Mouse (Mus musculus) hindbrain, embryonic 15.5 days (tissue): Measurements from ENCODE around the gene Slc6a6. TPM values are rescaled to one million over a fixed set of nuclear protein-coding genes. Genes with fewer than 3 reads are reported as not detected.

Source experiments
- ATAC-seq: fragments of 200-750 bp; cut with Nextera tagmentation; 2 replicates; pipeline ENCODE4 v1.8.0; 2017; ENCODE audit warnings: low read depth, moderate number of reproducible peaks, moderate TSS enrichment; ENCODE audit not compliant: low FRiP score
- H3K27ac ChIP-seq: fragments of 300-500 bp; sonication (generic); replicated peaks from 2 replicates; pipeline ENCODE4 v1.5.1; 2015; ENCODE audit warnings: mild to moderate bottlenecking, inconsistent platforms
- H3K27me3 ChIP-seq: fragments of 300-500 bp; sonication (generic); 2 replicates; pipeline ENCODE4 v1.6.1; 2015; ENCODE audit warnings: control low read depth, inconsistent platforms
- H3K36me3 ChIP-seq: fragments of 300-500 bp; sonication (generic); 2 replicates; pipeline ENCODE4 v1.6.1; 2015; ENCODE audit warnings: control low read depth, inconsistent platforms
- H3K4me1 ChIP-seq: fragments of 300-500 bp; sonication (generic); replicated peaks from 2 replicates; pipeline ENCODE4 v1.6.1; 2015; ENCODE audit warnings: control low read depth, inconsistent platforms
- H3K4me2 ChIP-seq: fragments of 300-500 bp; sonication (generic); 2 replicates; pipeline ENCODE4 v1.6.1; 2015; ENCODE audit warnings: moderate library complexity, mild to moderate bottlenecking, inconsistent platforms
- H3K4me3 ChIP-seq: fragments of 300-500 bp; sonication (generic); 2 replicates; pipeline ENCODE4 v1.5.1; 2015; ENCODE audit warnings: mild to moderate bottlenecking, inconsistent platforms
- H3K9ac ChIP-seq: fragments of 300-500 bp; sonication (generic); 2 replicates; pipeline ENCODE4 v1.6.1; 2015; ENCODE audit warnings: inconsistent platforms
- H3K9me3 ChIP-seq: fragments of 300-500 bp; sonication (generic); 2 replicates; pipeline ENCODE4 v1.6.1; 2016; ENCODE audit warnings: control low read depth, inconsistent platforms
- WGBS: fragments of 180-500 bp; shearing (Covaris S2); methylation state at CpG from one replicate; pipeline ENCODE4 v1.1.7; 2015; 5-methylcytosine and 5-hydroxymethylcytosine counted together
- polyA plus RNA-seq: library from polyadenylated mRNA; unstranded; fragments of >200 nt; fragmentation: Nextera tagmentation; extraction: Ambion mirVana; gene quantifications from 2 replicates; pipeline ENCODE4 v1.2.1, GENCODE M21; 2015

The Slc6a6 gene
- polyA plus RNA-seq, 1 experiment from 2014 or later = 102 TPM

GRCm38 (mm10) chr6:91678506-91679094 lies 5.3 kb upstream of the Slc6a6 start:
- no peak overlapping the region for H3K4me3 ChIP-seq
- no peak overlapping the region for H3K27ac ChIP-seq
- peaks cover 16% of the 10 kb centered on the region for H3K4me1 ChIP-seq
- H3K9me3 ChIP-seq = no peaks in the 10 kb centered on the region
- H3K27me3 ChIP-seq = no peaks in the 10 kb centered on the region
- H3K4me2 ChIP-seq = no peak overlapping the region
- no peak overlapping the region for H3K9ac ChIP-seq
- 42% methylated on average over 12 of the region's 12 CpGs for WGBS
- no peaks in the 10 kb centered on the region for H3K36me3 ChIP-seq
- no peak for ATAC-seq

- WGBS = 59% methylated on average over 10 of the region's 10 CpGs
- no peaks in the 10 kb centered on the region for H3K9me3 ChIP-seq
- H3K27me3 ChIP-seq = no peaks in the 10 kb centered on the region
- no peak overlapping the region for H3K9ac ChIP-seq
- no peak overlapping the region for H3K4me2 ChIP-seq
- no peaks in the 10 kb centered on the region for H3K36me3 ChIP-seq
- no peak for ATAC-seq
- peaks cover 16% of the 10 kb centered on the region for H3K4me1 ChIP-seq
- H3K27ac ChIP-seq = no peak overlapping the region
- H3K4me3 ChIP-seq = no peak overlapping the region
These were observed 4.7 kb upstream of the Slc6a6 start for GRCm38 (mm10) chr6:91679095-91679577.

- no peak for ATAC-seq
- WGBS = 58% methylated on average over 6 of the region's 6 CpGs
These were observed 4.1 kb upstream of the Slc6a6 start for GRCm38 (mm10) chr6:91679716-91680115.

GRCm38 (mm10) chr6:91681841-91682240 lies 2.0 kb upstream of the Slc6a6 start:
- H3K27me3 ChIP-seq = no peaks in the 10 kb centered on the region
- no peak overlapping the region for H3K27ac ChIP-seq
- no peak overlapping the region for H3K4me2 ChIP-seq
- no peak overlapping the region for H3K9ac ChIP-seq
- H3K9me3 ChIP-seq = no peaks in the 10 kb centered on the region
- ATAC-seq = no peak
- WGBS = 87% methylated on average over 4 of the region's 4 CpGs
- H3K4me3 ChIP-seq = no peak overlapping the region
- no peaks in the 10 kb centered on the region for H3K36me3 ChIP-seq
- H3K4me1 ChIP-seq = peaks cover 38% of the 10 kb centered on the region

More at GRCm38 (mm10) chr6:91679716-91680115, 4.1 kb upstream of the Slc6a6 start:
- no peak overlapping the region for H3K27ac ChIP-seq
- H3K4me2 ChIP-seq = no peak overlapping the region
- no peaks in the 10 kb centered on the region for H3K9me3 ChIP-seq
- peaks cover 17% of the 10 kb centered on the region for H3K4me1 ChIP-seq
- H3K9ac ChIP-seq = no peak overlapping the region
- H3K27me3 ChIP-seq = no peaks in the 10 kb centered on the region
- no peaks in the 10 kb centered on the region for H3K36me3 ChIP-seq
- H3K4me3 ChIP-seq = no peak overlapping the region

GRCm38 (mm10) chr6:91683121-91683520 lies 732 bp upstream of the Slc6a6 start:
- Histone ChIP-seq H3K36me3 (no peaks in the 10 kb centered on the region), H3K27ac (peak overlapping the region; percentile 92), H3K9me3 (no peaks in the 10 kb centered on the region), H3K27me3 (no peaks in the 10 kb centered on the region), H3K9ac (no peak overlapping the region), H3K4me1 (peaks cover 48% of the 10 kb centered on the region), H3K4me3 (peak overlapping the region; percentile 64; the same call in 1 of the 2 replicates), H3K4me2 (peak overlapping the region; percentile 89)
- ATAC-seq = no peak
- WGBS = 46% methylated on average over 3 of the region's 3 CpGs

GRCm38 (mm10) chr6:91684474-91684829 lies 599 bp downstream of the Slc6a6 start:
- WGBS = 4% methylated on average over 13 of the region's 13 CpGs
- H3K4me1 ChIP-seq = peaks cover 48% of the 10 kb centered on the region
- peak overlapping the region; percentile 92 for H3K27ac ChIP-seq

GRCm38 (mm10) chr6:91684831-91685532 lies 1.1 kb downstream of the Slc6a6 start:
- Histone ChIP-seq H3K4me1 (peaks cover 50% of the 10 kb centered on the region), H3K4me3 (peak overlapping the region; percentile 64), H3K27ac (peak overlapping the region; percentile 92), H3K36me3 (no peaks in the 10 kb centered on the region), H3K9ac (peak overlapping the region; percentile 88), H3K4me2 (peak overlapping the region; percentile 89), H3K27me3 (no peaks in the 10 kb centered on the region), H3K9me3 (no peaks in the 10 kb centered on the region)
- WGBS = 13% methylated on average over 17 of the region's 17 CpGs
- ATAC-seq = peak; percentile 7; the same call in 1 of the 2 replicates

More at GRCm38 (mm10) chr6:91684474-91684829, 599 bp downstream of the Slc6a6 start:
- Histone ChIP-seq H3K9ac (peak overlapping the region; percentile 88), H3K27me3 (no peaks in the 10 kb centered on the region), H3K4me3 (peak overlapping the region; percentile 64), H3K36me3 (no peaks in the 10 kb centered on the region), H3K4me2 (peak overlapping the region; percentile 89), H3K9me3 (no peaks in the 10 kb centered on the region)
- peak; percentile 42 for ATAC-seq

- Histone ChIP-seq H3K9ac (peak overlapping the region; percentile 88), H3K9me3 (no peaks in the 10 kb centered on the region), H3K4me3 (peak overlapping the region; percentile 64), H3K4me1 (peaks cover 55% of the 10 kb centered on the region), H3K27me3 (no peaks in the 10 kb centered on the region), H3K36me3 (no peaks in the 10 kb centered on the region), H3K4me2 (peak overlapping the region; percentile 89), H3K27ac (peak overlapping the region; percentile 92)
- WGBS = 15% methylated on average over 2 of the region's 2 CpGs
- ATAC-seq = no peak
These were observed 1.7 kb downstream of the Slc6a6 start for GRCm38 (mm10) chr6:91685533-91685883.

- no peak for ATAC-seq
- H3K27ac ChIP-seq = peak overlapping the region; percentile 92
- H3K4me3 ChIP-seq = peak overlapping the region; percentile 64
- peaks cover 59% of the 10 kb centered on the region for H3K4me1 ChIP-seq
- H3K9me3 ChIP-seq = no peaks in the 10 kb centered on the region
- 72% methylated on average over 7 of the region's 7 CpGs for WGBS
- H3K9ac ChIP-seq = peak overlapping the region; percentile 88
- no peaks in the 10 kb centered on the region for H3K36me3 ChIP-seq
- H3K27me3 ChIP-seq = no peaks in the 10 kb centered on the region
- H3K4me2 ChIP-seq = peak overlapping the region; percentile 89
These were observed 2.0 kb downstream of the Slc6a6 start for GRCm38 (mm10) chr6:91685896-91686295.

GRCm38 (mm10) chr6:91686597-91686996 lies 2.7 kb downstream of the Slc6a6 start:
- Histone ChIP-seq H3K4me1 (peaks cover 62% of the 10 kb centered on the region), H3K27ac (no peak overlapping the region), H3K36me3 (no peaks in the 10 kb centered on the region), H3K27me3 (no peaks in the 10 kb centered on the region), H3K9me3 (no peaks in the 10 kb centered on the region), H3K4me2 (peak overlapping the region; percentile 89), H3K4me3 (peak overlapping the region; percentile 64), H3K9ac (no peak overlapping the region)
- ATAC-seq = no peak
- 32% methylated on average over 4 of the region's 4 CpGs for WGBS

- WGBS = 63% methylated on average over 6 of the region's 6 CpGs
- H3K36me3 ChIP-seq = peaks cover 6% of the 10 kb centered on the region; the same call in 1 of the 2 replicates
- 0 out of 2 replicates have a peak overlapping the region, but pooled peaks have one; percentile 6 for H3K9ac ChIP-seq
- peaks cover 70% of the 10 kb centered on the region for H3K4me1 ChIP-seq
- no peak overlapping the region for H3K27ac ChIP-seq
- peak overlapping the region; percentile 38 for H3K4me2 ChIP-seq
- no peaks in the 10 kb centered on the region for H3K9me3 ChIP-seq
- H3K4me3 ChIP-seq = no peak overlapping the region
- no peak for ATAC-seq
- H3K27me3 ChIP-seq = no peaks in the 10 kb centered on the region
These were observed 4.2 kb downstream of the Slc6a6 start for GRCm38 (mm10) chr6:91688021-91688420.

GRCm38 (mm10) chr6:91689231-91689630 lies 5.4 kb downstream of the Slc6a6 start:
- Histone ChIP-seq H3K9ac (no peak overlapping the region), H3K36me3 (peaks cover 6% of the 10 kb centered on the region; the same call in 1 of the 2 replicates), H3K4me3 (no peak overlapping the region), H3K4me2 (no peak overlapping the region), H3K27me3 (no peaks in the 10 kb centered on the region), H3K27ac (no peak overlapping the region), H3K9me3 (no peaks in the 10 kb centered on the region), H3K4me1 (peaks cover 69% of the 10 kb centered on the region)
- no peak for ATAC-seq
